Mouse (Mus musculus) ES-Bruce4 (cell line): ENCODE data around the gene Daam1.

ENCODE experiments used
- CTCF ChIP-seq: IDR thresholded peaks from one replicate; pipeline ENCODE4 v1.8.1; 2011; ENCODE audit warnings: low read depth, low read length
- POLR2A ChIP-seq: IDR thresholded peaks from one replicate; pipeline ENCODE4 v1.8.1; 2011; ENCODE audit warnings: low read length; ENCODE audit not compliant: insufficient read depth

DNA sequence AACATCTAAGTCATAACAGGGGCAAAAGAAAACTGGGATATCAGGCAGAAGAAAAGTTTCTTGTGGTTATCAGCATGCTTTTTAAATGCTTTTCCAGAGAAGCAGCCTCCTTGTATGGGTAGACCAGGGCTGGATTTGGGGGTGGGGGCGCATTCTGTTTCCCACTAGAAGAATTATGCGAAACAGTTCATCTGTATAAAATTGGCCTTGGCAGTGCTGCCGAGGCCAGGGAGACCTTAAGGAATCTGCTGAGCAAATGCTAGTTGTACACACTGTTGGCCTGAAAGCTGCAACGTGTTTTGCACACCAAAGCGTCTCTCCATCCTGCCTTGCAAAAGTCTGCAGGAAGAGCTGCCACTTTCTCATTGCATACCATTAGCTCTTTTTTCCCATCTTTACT, 126.6 kb downstream of the Daam1 start:
- TF ChIP-seq CTCF (no peak), POLR2A (no peak)
